Mouse (Mus musculus) skeletal muscle tissue, postnatal 0 days (tissue): ENCODE data around the gene Gm49391. TPM values are rescaled to one million over a fixed set of nuclear protein-coding genes. Genes with fewer than 3 reads are reported as not detected.

Source experiments
- polyA plus RNA-seq: library from polyadenylated mRNA; unstranded; fragments of >200 nt; fragmentation: Nextera tagmentation; extraction: Ambion mirVana; gene quantifications from 2 replicates; pipeline ENCODE4 v1.2.1, GENCODE M21; 2015

Gm49391 gene
- 2.8 and 3.1 TPM in 2 replicates for polyA plus RNA-seq

GRCm38 (mm10) chr13:60936500-60936901 lies at the start of gene Gm49391, which contains the start of gene Ctla2a:
TSS of gene Gm49391 (minus strand) at chr13:60936571.
TSS of gene Ctla2a (minus strand) at chr13:60936625.

DNA sequence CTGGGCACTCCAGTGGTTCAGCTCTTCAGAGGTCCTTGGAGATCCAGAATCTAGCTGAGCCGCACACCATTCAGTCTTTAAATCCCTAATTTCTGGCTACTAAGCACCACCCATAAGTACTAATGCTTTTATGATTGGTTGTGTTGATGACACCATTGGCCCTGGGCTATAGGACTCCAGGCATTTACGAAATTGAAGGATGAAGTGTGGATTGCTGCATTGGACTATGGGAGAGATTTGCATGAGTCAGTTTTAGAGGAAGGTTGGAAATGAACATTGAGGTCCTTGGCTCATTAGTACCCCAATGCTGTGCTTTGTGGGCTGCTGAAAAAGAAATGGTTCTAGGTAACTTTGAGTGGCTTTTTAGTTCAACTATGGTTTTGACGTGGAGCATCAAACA lies 5.5 kb upstream of the Gm49391 start, which contains the start of gene Tpbpa:
Gene Tpbpa (minus strand): TSS at position 101 of the 400 bp plus-strand sequence.

GRCm38 (mm10) chr13:60935490-60935889 lies 881 bp downstream of the Gm49391 start, which contains the start of gene Gm49393:
TSS of gene Gm49393 (minus strand) at chr13:60935590.

GRCm38 (mm10) chr13:60904780-60905179 lies 31.6 kb downstream of the Gm49391 start, which contains the start of gene Tpbpb:
TSS of gene Tpbpb (minus strand) at chr13:60904880.

GRCm38 (mm10) chr13:60897328-60897727 lies 39.0 kb downstream of the Gm49391 start, which contains the start of gene Ctla2b:
TSS of gene Ctla2b (minus strand) at chr13:60897447.

DNA sequence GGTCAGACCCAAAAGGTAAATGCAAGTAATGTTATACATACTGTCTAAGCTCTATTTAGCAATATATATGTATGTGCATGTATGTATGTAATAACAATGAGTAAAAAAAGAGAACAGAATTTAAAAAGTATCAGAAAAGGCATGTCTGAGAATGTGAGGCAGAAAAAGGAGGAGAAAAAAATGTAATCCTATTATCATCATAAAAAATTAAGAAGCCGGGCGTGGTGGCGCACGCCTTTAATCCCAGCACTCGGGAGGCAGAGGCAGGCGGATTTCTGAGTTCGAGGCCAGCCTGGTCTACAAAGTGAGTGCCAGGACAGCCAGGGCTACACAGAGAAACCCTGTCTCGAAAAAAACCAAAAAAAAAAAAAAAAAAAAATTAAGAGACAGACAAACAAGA lies 39.6 kb downstream of the Gm49391 start, which contains the start of gene Gm49392:
Gene Gm49392 (minus strand): TSS at position 101 of the 400 bp plus-strand sequence.

GRCm38 (mm10) chr13:60864281-60864680 lies 72.1 kb downstream of the Gm49391 start, which contains the start of gene 4930486L24Rik:
TSS of gene 4930486L24Rik (minus strand) at chr13:60864475.

Other genes starting within 250 kb of the Gm49391 start
- not detected in 2 replicates for gene BC051665, start 150.2 kb downstream of the Gm49391 start, polyA plus RNA-seq
- gene Ctsll3, start 133.7 kb downstream of the Gm49391 start, polyA plus RNA-seq = not detected in 2 replicates
- gene 4930486L24Rik, start 72.1 kb downstream of the Gm49391 start, polyA plus RNA-seq = not detected in 2 replicates
- 0.57 and 0.59 TPM in 2 replicates for gene Gm49392, start 39.7 kb downstream of the Gm49391 start, polyA plus RNA-seq
- gene Ctla2b, start 39.1 kb downstream of the Gm49391 start, polyA plus RNA-seq = 6.8 and 9.2 TPM in 2 replicates
- gene Tpbpb, start 31.7 kb downstream of the Gm49391 start, polyA plus RNA-seq = not detected in 2 replicates
- gene Gm49393, start 981 bp downstream of the Gm49391 start, polyA plus RNA-seq = not detected in 2 replicates
- 62.3 and 63.6 TPM in 2 replicates for gene Ctla2a, start 54 bp upstream of the Gm49391 start, polyA plus RNA-seq
- not detected in 2 replicates for gene Tpbpa, start 5.4 kb upstream of the Gm49391 start, polyA plus RNA-seq
- gene Ctsj, start 69.4 kb upstream of the Gm49391 start, polyA plus RNA-seq = 0.71 and 0.95 TPM in 2 replicates
- 0.21 TPM in 1 of 2 replicates, not detected in the other for gene Ctsq, start 104.1 kb upstream of the Gm49391 start, polyA plus RNA-seq
- not detected in 2 replicates for gene Ctsr, start 227.7 kb upstream of the Gm49391 start, polyA plus RNA-seq